Mouse (Mus musculus) kidney, postnatal 0 days (tissue): ENCODE measurements around the gene Mllt3. TPM values are rescaled to one million over a fixed set of nuclear protein-coding genes. Genes with fewer than 3 reads are reported as not detected.

Source experiments
- ATAC-seq: fragments of 200-750 bp; cut with Nextera tagmentation; replicated peaks from 2 replicates; pipeline ENCODE4 v1.8.0; 2017; ENCODE audit warnings: low read depth, moderate number of reproducible peaks, moderate TSS enrichment, moderate library complexity; ENCODE audit not compliant: low FRiP score
- DNase-seq: peaks from one replicate; pipeline ENCODE4 v3.0.0-alpha.2; 2016; ENCODE audit warnings: low spot score
- H3K27ac ChIP-seq: fragments of 300-500 bp; sonication (generic); 2 replicates; pipeline ENCODE4 v1.5.1; 2014; ENCODE audit warnings: mild to moderate bottlenecking
- H3K27me3 ChIP-seq: fragments of 300-500 bp; sonication (generic); 2 replicates; pipeline ENCODE4 v1.6.1; 2014; ENCODE audit warnings: low read length, mixed read lengths; ENCODE audit not compliant: insufficient read depth
- H3K36me3 ChIP-seq: fragments of 300-500 bp; sonication (generic); 2 replicates; pipeline ENCODE4 v1.6.1; 2014; ENCODE audit warnings: low read length, mixed read lengths; ENCODE audit not compliant: insufficient read depth
- H3K4me1 ChIP-seq: fragments of 300-500 bp; sonication (generic); replicated peaks from 2 replicates; pipeline ENCODE4 v1.6.1; 2014; ENCODE audit warnings: antibody characterized with exemption, low read length, mixed read lengths; ENCODE audit not compliant: insufficient read depth
- H3K4me2 ChIP-seq: fragments of 300-500 bp; sonication (generic); 2 replicates; pipeline ENCODE4 v1.6.1; 2014; ENCODE audit warnings: mild to moderate bottlenecking, low read length, moderate library complexity, mixed read lengths
- H3K4me3 ChIP-seq: fragments of 300-500 bp; sonication (generic); replicated peaks from 2 replicates; pipeline ENCODE4 v1.5.1; 2014; ENCODE audit warnings: low read depth, low read length
- H3K9ac ChIP-seq: fragments of 300-500 bp; sonication (generic); 2 replicates; pipeline ENCODE4 v1.6.1; 2014; ENCODE audit warnings: low read depth, low read length
- H3K9me3 ChIP-seq: fragments of 300-500 bp; sonication (generic); replicated peaks from 2 replicates; pipeline ENCODE4 v1.6.1; 2016; ENCODE audit warnings: low read length, inconsistent platforms, mixed read lengths
- CTCF ChIP-seq: IDR thresholded peaks from 2 replicates; pipeline ENCODE4 v1.5.1; 2016; ENCODE audit warnings: antibody characterized with exemption, low read depth, mild to moderate bottlenecking, moderate library complexity
- WGBS: fragments of 180-500 bp; shearing (Covaris S2); extraction: QIAGEN DNeasy Blood & Tissue Kit; methylation state at CpG from one replicate; pipeline ENCODE4 v1.1.7; 2014; 5-methylcytosine and 5-hydroxymethylcytosine counted together
- polyA plus RNA-seq: library from polyadenylated mRNA; unstranded; fragments of >200 nt; fragmentation: Nextera tagmentation; extraction: Ambion mirVana; gene quantifications from 2 replicates; pipeline ENCODE4 v1.2.1, GENCODE M21; 2015

Mllt3 gene
- polyA plus RNA-seq, 1 experiment from 2014 or later, result 28.9 TPM

- Histone ChIP-seq H3K4me3 (no peak overlapping the region), H3K4me1 (no peaks in the 10 kb centered on the region), H3K27me3 (no peaks in the 10 kb centered on the region), H3K9ac (no peak overlapping the region), H3K27ac (no peak overlapping the region), H3K4me2 (no peak overlapping the region), H3K9me3 (no peaks in the 10 kb centered on the region), H3K36me3 (no peaks in the 10 kb centered on the region)
- DNase-seq (no peak), ATAC-seq (no peak)
- WGBS, result 96% methylated on average over 2 of the region's 2 CpGs
- TF ChIP-seq CTCF, result no peak
These were observed 151.6 kb downstream of the Mllt3 start for GRCm38 (mm10) chr4:87881583-87881982.

- 83% methylated on average over 2 of the region's 2 CpGs for WGBS
- Histone ChIP-seq H3K36me3 (no peaks in the 10 kb centered on the region), H3K27me3 (no peaks in the 10 kb centered on the region), H3K27ac (no peak overlapping the region), H3K9ac (no peak overlapping the region), H3K9me3 (no peaks in the 10 kb centered on the region), H3K4me3 (no peak overlapping the region), H3K4me1 (no peaks in the 10 kb centered on the region), H3K4me2 (no peak overlapping the region)
- no peak for DNase-seq
- no peak for ATAC-seq
- TF ChIP-seq CTCF, result no peak
These were observed 152.9 kb downstream of the Mllt3 start for GRCm38 (mm10) chr4:87880297-87880696.

GRCm38 (mm10) chr4:87878701-87879100 lies 154.5 kb downstream of the Mllt3 start:
- WGBS, result 93% methylated on average over 6 of the region's 6 CpGs
- no peak for DNase-seq
- no peaks in the 10 kb centered on the region for H3K4me1 ChIP-seq

GRCm38 (mm10) chr4:87870563-87870962 lies 162.6 kb downstream of the Mllt3 start:
- no peak overlapping the region for H3K27ac ChIP-seq
- no peak overlapping the region for H3K4me2 ChIP-seq
- WGBS, result 45% methylated on average over 2 of the region's 2 CpGs
- ATAC-seq (no peak), DNase-seq (no peak)
- H3K36me3 ChIP-seq, result no peaks in the 10 kb centered on the region
- no peak for TF ChIP-seq CTCF
- no peaks in the 10 kb centered on the region for H3K9me3 ChIP-seq
- no peaks in the 10 kb centered on the region for H3K27me3 ChIP-seq
- H3K4me3 ChIP-seq, result no peak overlapping the region
- no peaks in the 10 kb centered on the region for H3K4me1 ChIP-seq
- H3K9ac ChIP-seq, result no peak overlapping the region

More at GRCm38 (mm10) chr4:87878701-87879100, 154.5 kb downstream of the Mllt3 start:
- Histone ChIP-seq H3K27me3 (no peaks in the 10 kb centered on the region), H3K27ac (no peak overlapping the region), H3K36me3 (no peaks in the 10 kb centered on the region), H3K9me3 (no peaks in the 10 kb centered on the region), H3K9ac (no peak overlapping the region), H3K4me2 (no peak overlapping the region), H3K4me3 (no peak overlapping the region)
- no peak for ATAC-seq
- no peak for TF ChIP-seq CTCF

GRCm38 (mm10) chr4:87866564-87866963 lies 166.6 kb downstream of the Mllt3 start:
- no peak for TF ChIP-seq CTCF
- Histone ChIP-seq H3K36me3 (no peaks in the 10 kb centered on the region), H3K4me1 (peaks cover 10% of the 10 kb centered on the region; the same call in 1 of the 2 replicates), H3K9me3 (no peaks in the 10 kb centered on the region), H3K9ac (no peak overlapping the region), H3K4me2 (no peak overlapping the region), H3K27me3 (no peaks in the 10 kb centered on the region), H3K27ac (no peak overlapping the region), H3K4me3 (no peak overlapping the region)
- 64% methylated on average over 3 of the region's 3 CpGs for WGBS
- DNase-seq, result no peak
- ATAC-seq, result no peak

GRCm38 (mm10) chr4:87865848-87866247 lies 167.3 kb downstream of the Mllt3 start:
- H3K9me3 ChIP-seq, result no peaks in the 10 kb centered on the region
- no peak for TF ChIP-seq CTCF
- no peak overlapping the region for H3K9ac ChIP-seq
- no peak overlapping the region for H3K4me2 ChIP-seq
- H3K27me3 ChIP-seq, result no peaks in the 10 kb centered on the region
- no peaks in the 10 kb centered on the region for H3K36me3 ChIP-seq
- no peak overlapping the region for H3K27ac ChIP-seq
- ATAC-seq (no peak), DNase-seq (peak; percentile 61)
- H3K4me1 ChIP-seq, result peaks cover 10% of the 10 kb centered on the region; the same call in 1 of the 2 replicates
- no peak overlapping the region for H3K4me3 ChIP-seq
- WGBS, result 13% methylated on average over 3 of the region's 3 CpGs

- ATAC-seq (no peak), DNase-seq (peak; percentile 72)
- no peaks in the 10 kb centered on the region for H3K27me3 ChIP-seq
- no peak overlapping the region for H3K4me2 ChIP-seq
- no peak overlapping the region for H3K27ac ChIP-seq
- no peak overlapping the region for H3K9ac ChIP-seq
- no peaks in the 10 kb centered on the region for H3K9me3 ChIP-seq
- no peak for TF ChIP-seq CTCF
- no peaks in the 10 kb centered on the region for H3K36me3 ChIP-seq
- H3K4me1 ChIP-seq, result peaks cover 10% of the 10 kb centered on the region; the same call in 1 of the 2 replicates
- 24% methylated on average over 3 of the region's 3 CpGs for WGBS
- no peak overlapping the region for H3K4me3 ChIP-seq
These were observed 168.1 kb downstream of the Mllt3 start for GRCm38 (mm10) chr4:87865041-87865440.
